Mouse (Mus musculus) forebrain, embryonic 13.5 days (tissue): ENCODE data around the gene Tgm1. TPM values are rescaled to one million over a fixed set of nuclear protein-coding genes. Genes with fewer than 3 reads are reported as not detected.

ENCODE experiments used
- ATAC-seq: fragments of 200-750 bp; cut with Nextera tagmentation; 2 replicates; pipeline ENCODE4 v1.8.0; 2017
- H3K27ac ChIP-seq: fragments of 300-500 bp; sonication (generic); 2 replicates; pipeline ENCODE4 v1.5.1; 2015; ENCODE audit warnings: inconsistent platforms, mild to moderate bottlenecking, moderate library complexity
- H3K27me3 ChIP-seq: fragments of 300-500 bp; sonication (generic); 2 replicates; pipeline ENCODE4 v1.6.1; 2015; ENCODE audit warnings: mild to moderate bottlenecking, inconsistent platforms
- H3K36me3 ChIP-seq: fragments of 300-500 bp; sonication (generic); 2 replicates; pipeline ENCODE4 v1.6.1; 2015; ENCODE audit warnings: mild to moderate bottlenecking, inconsistent platforms; ENCODE audit not compliant: poor library complexity, severe bottlenecking
- H3K4me1 ChIP-seq: fragments of 300-500 bp; sonication (generic); 2 replicates; pipeline ENCODE4 v1.6.1; 2015; ENCODE audit warnings: inconsistent platforms
- H3K4me2 ChIP-seq: fragments of 300-500 bp; sonication (generic); 2 replicates; pipeline ENCODE4 v1.6.1; 2015; ENCODE audit warnings: inconsistent platforms, mild to moderate bottlenecking, moderate library complexity
- H3K4me3 ChIP-seq: fragments of 300-500 bp; sonication (generic); 2 replicates; pipeline ENCODE4 v1.5.1; 2015; ENCODE audit warnings: mild to moderate bottlenecking, inconsistent platforms
- H3K9ac ChIP-seq: fragments of 300-500 bp; sonication (generic); 2 replicates; pipeline ENCODE4 v1.6.1; 2015; ENCODE audit warnings: mild to moderate bottlenecking, inconsistent platforms
- H3K9me3 ChIP-seq: fragments of 300-500 bp; sonication (generic); replicated peaks from 2 replicates; pipeline ENCODE4 v1.6.1; 2016; ENCODE audit warnings: inconsistent platforms
- WGBS: fragments of 180-500 bp; shearing (Covaris S2); methylation state at CpG from one replicate; pipeline ENCODE4 v1.1.7; 2015; 5-methylcytosine and 5-hydroxymethylcytosine counted together
- polyA plus RNA-seq: library from polyadenylated mRNA; unstranded; fragments of >200 nt; fragmentation: Nextera tagmentation; extraction: Ambion mirVana; gene quantifications from 2 replicates; pipeline ENCODE4 v1.2.1, GENCODE M21; 2015

Tgm1 gene
- polyA plus RNA-seq, 1 experiment from 2014 or later = 0.13 TPM

DNA sequence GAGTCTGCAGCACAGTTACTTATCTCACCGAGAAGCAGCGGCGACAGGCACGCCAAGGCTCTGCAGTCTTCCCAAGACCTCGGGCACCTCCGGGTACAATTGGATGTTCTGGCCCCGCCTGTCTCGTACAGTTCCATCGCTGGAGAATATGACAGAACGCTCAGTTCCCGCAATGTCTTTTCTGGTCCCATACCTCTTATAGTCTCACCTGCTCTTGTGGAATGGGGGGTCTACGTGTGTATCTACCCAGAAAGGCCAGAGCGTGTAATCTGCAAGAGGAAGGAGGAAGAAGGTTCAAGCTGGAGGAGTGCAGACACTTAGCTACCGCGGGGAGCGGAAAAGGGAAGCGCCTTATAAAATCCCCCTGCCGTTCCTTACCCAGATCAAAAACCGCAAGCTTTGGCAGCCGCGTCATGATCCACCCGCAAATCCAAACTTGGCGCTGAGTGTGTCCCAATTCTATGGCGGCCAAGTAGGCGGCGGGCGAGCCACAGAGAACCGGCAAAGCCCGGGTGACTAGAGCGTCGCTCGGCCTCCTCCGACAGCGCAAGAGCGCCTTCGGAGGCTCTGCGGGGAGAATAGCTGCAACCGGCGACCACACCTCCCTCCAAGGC, 53.7 kb downstream of the Tgm1 start, which contains the start of gene Mdp1:
TSS of gene Mdp1 (minus strand) at position 549 of the 614 bp plus-strand sequence.
- ATAC-seq = peak; percentile 95
- under 1% methylated on average over 39 of the region's 39 CpGs for WGBS
- no peaks in the 10 kb centered on the region for H3K9me3 ChIP-seq

DNA sequence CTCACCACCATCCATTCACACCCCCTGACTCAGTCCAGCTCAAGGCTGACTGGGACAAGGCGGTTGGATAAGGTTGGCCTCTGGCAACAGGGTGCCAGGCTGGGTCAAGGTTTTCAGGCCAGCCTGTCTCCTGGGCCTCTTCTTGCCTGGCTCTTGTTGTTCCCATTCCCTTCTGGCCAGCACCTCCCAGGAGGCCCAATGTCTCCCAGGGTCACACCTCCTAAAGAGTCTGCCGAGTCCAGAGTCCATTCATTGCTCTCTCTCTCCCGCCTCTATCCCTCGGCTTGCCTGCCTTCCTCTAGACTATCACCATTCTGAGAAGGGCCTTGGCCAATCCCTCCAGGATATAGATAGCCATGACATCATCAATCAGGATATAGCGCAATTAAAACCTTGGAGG, 55.7 kb downstream of the Tgm1 start:
- H3K27ac ChIP-seq = no peak overlapping the region
- H3K27me3 ChIP-seq = no peaks in the 10 kb centered on the region
- no peak for ATAC-seq
- WGBS = 88% methylated on average over 5 of the region's 5 CpGs
- peaks cover 14% of the 10 kb centered on the region for H3K4me1 ChIP-seq
- no peak overlapping the region for H3K4me3 ChIP-seq
- no peaks in the 10 kb centered on the region for H3K9me3 ChIP-seq
- peaks cover 27% of the 10 kb centered on the region for H3K36me3 ChIP-seq
- no peak overlapping the region for H3K9ac ChIP-seq
- no peak overlapping the region for H3K4me2 ChIP-seq

More for the DNA sequence above, 53.7 kb downstream of the Tgm1 start, which contains the start of gene Mdp1:
- Histone ChIP-seq H3K4me1 (peaks cover 14% of the 10 kb centered on the region), H3K9ac (peak within 1 kb of the TSS; percentile 84), H3K27me3 (no peaks in the 10 kb centered on the region), H3K36me3 (peaks cover 36% of the 10 kb centered on the region), H3K4me2 (peak within 1 kb of the TSS; percentile 66), H3K27ac (peak within 1 kb of the TSS; percentile 67), H3K4me3 (peak within 1 kb of the TSS; percentile 68)

DNA sequence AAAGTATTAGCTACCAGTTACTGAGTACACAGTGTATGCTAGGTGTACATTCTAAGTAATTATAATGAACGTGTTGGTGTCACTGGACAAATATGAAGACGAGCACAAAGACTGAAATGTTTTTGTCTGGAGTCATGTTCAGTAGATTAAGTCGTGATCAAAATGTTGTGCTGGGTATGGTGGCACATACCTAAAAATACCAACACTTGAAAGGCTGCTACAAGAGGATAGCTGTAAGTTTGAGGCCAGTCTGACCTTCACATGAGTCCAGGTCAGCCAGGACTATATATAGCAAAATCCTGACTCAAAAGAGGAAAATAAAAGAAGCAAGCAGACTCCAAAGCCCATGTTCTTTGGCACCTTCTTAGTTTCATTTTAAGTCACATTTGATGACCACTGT, 56.8 kb downstream of the Tgm1 start:
- peaks cover 14% of the 10 kb centered on the region for H3K4me1 ChIP-seq
- peaks cover 21% of the 10 kb centered on the region for H3K36me3 ChIP-seq
- no peak overlapping the region for H3K4me2 ChIP-seq
- no peak for ATAC-seq
- H3K27me3 ChIP-seq = no peaks in the 10 kb centered on the region
- 87% methylated on average over 3 of the region's 3 CpGs for WGBS
- no peak overlapping the region for H3K27ac ChIP-seq
- no peak overlapping the region for H3K9ac ChIP-seq
- H3K4me3 ChIP-seq = no peak overlapping the region
- no peaks in the 10 kb centered on the region for H3K9me3 ChIP-seq

DNA sequence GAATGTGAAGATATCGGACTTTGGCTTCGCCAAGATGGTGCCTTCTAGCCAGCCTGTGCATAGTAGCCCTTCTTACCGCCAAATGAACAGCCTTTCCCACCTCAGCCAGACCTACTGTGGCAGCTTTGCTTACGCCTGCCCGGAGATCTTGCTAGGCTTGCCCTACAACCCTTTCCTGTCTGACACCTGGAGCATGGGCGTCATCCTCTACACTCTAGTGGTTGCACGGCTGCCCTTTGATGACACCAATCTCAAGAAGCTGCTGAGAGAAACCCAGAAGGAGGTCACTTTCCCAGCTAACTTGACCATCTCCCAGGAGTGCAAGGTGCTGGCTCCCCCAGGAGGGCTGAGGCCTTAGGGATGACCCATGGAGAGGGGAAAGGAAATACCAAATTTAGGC, 62.2 kb downstream of the Tgm1 start:
- Histone ChIP-seq H3K36me3 (peaks cover 7% of the 10 kb centered on the region; the same call in 1 of the 2 replicates), H3K9ac (no peak overlapping the region), H3K4me2 (no peak overlapping the region), H3K27me3 (no peaks in the 10 kb centered on the region), H3K4me1 (no peaks in the 10 kb centered on the region), H3K27ac (no peak overlapping the region), H3K4me3 (no peak overlapping the region), H3K9me3 (no peaks in the 10 kb centered on the region)
- WGBS = 92% methylated on average over 7 of the region's 7 CpGs
- ATAC-seq = no peak

Other genes with a start within 250 kb of the Tgm1 start
- gene Dhrs4, start 235.2 kb downstream of the Tgm1 start, polyA plus RNA-seq = 65.5 and 70.4 TPM in 2 replicates
- 21.7 and 23.3 TPM in 2 replicates for gene Carmil3, start 223.3 kb downstream of the Tgm1 start, polyA plus RNA-seq
- 1.5 and 2.0 TPM in 2 replicates for gene Cpne6, start 203.5 kb downstream of the Tgm1 start, polyA plus RNA-seq
- gene Nrl, start 188.9 kb downstream of the Tgm1 start, polyA plus RNA-seq = not detected in 2 replicates
- gene Pck2, start 173.7 kb downstream of the Tgm1 start, polyA plus RNA-seq = 17.9 and 18.1 TPM in 2 replicates
- 108 and 115 TPM in 2 replicates for gene Dcaf11, start 153.9 kb downstream of the Tgm1 start, polyA plus RNA-seq
- gene A730061H03Rik, start 153.5 kb downstream of the Tgm1 start, polyA plus RNA-seq = 0.63 TPM in 1 of 2 replicates, not detected in the other
- gene Fitm1, start 138.3 kb downstream of the Tgm1 start, polyA plus RNA-seq = not detected in 2 replicates
- 154 and 156 TPM in 2 replicates for gene Psme1, start 135.8 kb downstream of the Tgm1 start, polyA plus RNA-seq
- gene Emc9, start 128.6 kb downstream of the Tgm1 start, polyA plus RNA-seq = 8.2 and 8.8 TPM in 2 replicates
- 200 and 206 TPM in 2 replicates for gene Psme2, start 122.8 kb downstream of the Tgm1 start, polyA plus RNA-seq
- gene Rnf31, start 122.2 kb downstream of the Tgm1 start, polyA plus RNA-seq = 13.3 and 22.0 TPM in 2 replicates
- gene Irf9, start 110.4 kb downstream of the Tgm1 start, polyA plus RNA-seq = 6.9 and 7.2 TPM in 2 replicates
- 7.9 and 9.3 TPM in 2 replicates for gene Rec8, start 95.9 kb downstream of the Tgm1 start, polyA plus RNA-seq
- gene Ipo4, start 78.0 kb downstream of the Tgm1 start, polyA plus RNA-seq = 65.5 and 76.0 TPM in 2 replicates
- 1.1 and 1.5 TPM in 2 replicates for gene Gm49378, start 76.0 kb downstream of the Tgm1 start, polyA plus RNA-seq
- gene Tm9sf1, start 70.1 kb downstream of the Tgm1 start, polyA plus RNA-seq = 64.3 and 71.3 TPM in 2 replicates
- 0.57 and 0.67 TPM in 2 replicates for gene Tssk4, start 63.7 kb downstream of the Tgm1 start, polyA plus RNA-seq
- 66.3 and 70.1 TPM in 2 replicates for gene Mdp1, start 53.4 kb downstream of the Tgm1 start, polyA plus RNA-seq
- 57.5 and 60.4 TPM in 2 replicates for gene Gmpr2, start 42.0 kb downstream of the Tgm1 start, polyA plus RNA-seq
- 665 and 692 TPM in 2 replicates for gene Nedd8, start 41.8 kb downstream of the Tgm1 start, polyA plus RNA-seq
- 45.1 and 51.6 TPM in 2 replicates for gene Tinf2, start 32.1 kb downstream of the Tgm1 start, polyA plus RNA-seq
- gene Rabggta, start 8.3 kb upstream of the Tgm1 start, polyA plus RNA-seq = 33.5 and 37.8 TPM in 2 replicates
- 77.1 and 78.8 TPM in 2 replicates for gene Dhrs1, start 31.8 kb upstream of the Tgm1 start, polyA plus RNA-seq
- gene Nop9, start 31.8 kb upstream of the Tgm1 start, polyA plus RNA-seq = 44.4 and 46.4 TPM in 2 replicates
- gene Cideb, start 44.5 kb upstream of the Tgm1 start, polyA plus RNA-seq = 0.20 and 0.23 TPM in 2 replicates
- gene Ltb4r2, start 47.5 kb upstream of the Tgm1 start, polyA plus RNA-seq = 0.18 and 0.29 TPM in 2 replicates
- gene Ltb4r1, start 52.0 kb upstream of the Tgm1 start, polyA plus RNA-seq = 0.45 TPM in 1 of 2 replicates, not detected in the other
- 3.6 and 5.4 TPM in 2 replicates for gene Adcy4, start 70.2 kb upstream of the Tgm1 start, polyA plus RNA-seq
- gene Ripk3, start 74.9 kb upstream of the Tgm1 start, polyA plus RNA-seq = 2.1 and 2.4 TPM in 2 replicates
- 17.0 and 18.9 TPM in 2 replicates for gene Nfatc4, start 109.2 kb upstream of the Tgm1 start, polyA plus RNA-seq
- 9.3 and 12.4 TPM in 2 replicates for gene Nynrin, start 140.1 kb upstream of the Tgm1 start, polyA plus RNA-seq
- gene Cbln3, start 170.5 kb upstream of the Tgm1 start, polyA plus RNA-seq = 0.08 and 0.18 TPM in 2 replicates
- 9.6 and 10.8 TPM in 2 replicates for gene Khnyn, start 171.0 kb upstream of the Tgm1 start, polyA plus RNA-seq
- gene Sdr39u1, start 186.4 kb upstream of the Tgm1 start, polyA plus RNA-seq = 71.0 and 72.3 TPM in 2 replicates
- not detected in 2 replicates for gene Cma1, start 230.7 kb upstream of the Tgm1 start, polyA plus RNA-seq
- gene Cma2, start 237.1 kb upstream of the Tgm1 start, polyA plus RNA-seq = not detected in 2 replicates